Mouse (Mus musculus): ENCODE measurements around the gene Acacb.

DNA sequence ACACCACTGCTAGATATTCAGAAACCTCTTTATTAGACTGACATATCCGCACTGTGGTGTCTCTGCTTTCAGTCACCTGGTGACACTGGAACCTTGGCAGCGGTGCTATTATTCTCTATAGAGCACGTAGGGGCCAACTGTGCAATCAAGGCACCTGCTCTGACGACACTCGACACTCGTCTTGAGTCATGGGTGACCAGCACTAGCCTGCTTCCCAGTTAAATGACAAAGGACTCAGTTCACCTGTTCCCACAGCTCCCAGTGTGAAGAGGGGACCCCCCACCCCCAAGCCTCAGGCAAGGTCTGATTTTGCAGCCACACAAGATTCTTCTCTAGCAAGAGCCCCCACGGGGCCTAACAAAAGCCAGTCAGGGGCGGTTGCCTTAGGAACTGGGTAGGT lies 129.0 kb downstream of the Acacb start:
- TF ChIP-seq CTCF (IDR thresholded peaks at IDR 0.05) = no peak
- no peak for TF ChIP-seq EP300 (IDR thresholded peaks at IDR 0.05)
